Mouse (Mus musculus): ENCODE data around the gene Cdhr4. TPM values are rescaled to one million over a fixed set of nuclear protein-coding genes. Genes with fewer than 3 reads are reported as not detected.

The Cdhr4 gene
- polyA plus RNA-seq, 1 experiment from 2014 or later = 2.5 TPM

DNA sequence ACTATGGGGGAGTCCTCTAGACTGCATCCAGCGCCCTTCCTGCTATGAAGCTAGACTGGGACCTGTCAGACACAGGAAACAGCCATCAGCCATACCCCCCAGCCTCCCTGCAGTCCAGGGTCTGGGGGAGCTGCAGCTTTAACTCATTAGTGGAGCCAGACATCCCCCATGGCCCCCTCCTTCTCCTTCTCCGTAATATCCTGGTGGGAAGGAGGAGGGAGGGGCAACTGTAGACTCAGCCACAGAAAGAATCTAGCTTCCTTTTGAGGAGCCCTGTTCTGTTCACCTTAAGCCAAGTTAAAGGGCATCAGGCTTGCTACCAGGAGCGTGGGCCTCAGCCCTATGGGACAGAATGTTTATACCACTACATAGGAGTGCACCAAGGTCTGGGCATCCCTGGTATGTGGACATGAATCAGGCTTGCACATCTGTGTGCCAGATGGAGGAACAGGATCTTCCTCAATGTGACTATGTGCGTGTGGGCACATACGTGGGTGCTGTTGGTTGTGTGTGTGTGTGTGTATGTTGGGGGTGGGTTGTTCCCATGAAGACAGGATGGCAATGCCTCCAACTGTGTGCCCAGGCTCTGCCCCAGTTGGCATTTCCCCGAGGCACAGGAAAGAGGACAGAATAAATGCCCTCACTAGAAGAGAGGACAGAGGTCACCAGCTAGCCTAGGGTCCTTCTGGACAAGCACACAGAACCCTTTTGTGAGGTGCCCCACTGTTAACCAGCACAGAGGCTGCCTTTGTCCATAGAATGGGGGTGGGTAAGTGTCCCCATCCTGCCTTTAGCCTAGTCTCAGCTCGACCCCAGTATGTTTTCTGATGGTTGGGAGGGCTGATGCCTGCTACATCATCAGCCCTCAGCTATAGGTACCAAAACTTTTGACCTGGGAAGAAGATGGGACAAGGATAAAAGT lies 10.4 kb upstream of the Cdhr4 start:
- WGBS = 48% methylated on average over 7 of the region's 7 CpGs

DNA sequence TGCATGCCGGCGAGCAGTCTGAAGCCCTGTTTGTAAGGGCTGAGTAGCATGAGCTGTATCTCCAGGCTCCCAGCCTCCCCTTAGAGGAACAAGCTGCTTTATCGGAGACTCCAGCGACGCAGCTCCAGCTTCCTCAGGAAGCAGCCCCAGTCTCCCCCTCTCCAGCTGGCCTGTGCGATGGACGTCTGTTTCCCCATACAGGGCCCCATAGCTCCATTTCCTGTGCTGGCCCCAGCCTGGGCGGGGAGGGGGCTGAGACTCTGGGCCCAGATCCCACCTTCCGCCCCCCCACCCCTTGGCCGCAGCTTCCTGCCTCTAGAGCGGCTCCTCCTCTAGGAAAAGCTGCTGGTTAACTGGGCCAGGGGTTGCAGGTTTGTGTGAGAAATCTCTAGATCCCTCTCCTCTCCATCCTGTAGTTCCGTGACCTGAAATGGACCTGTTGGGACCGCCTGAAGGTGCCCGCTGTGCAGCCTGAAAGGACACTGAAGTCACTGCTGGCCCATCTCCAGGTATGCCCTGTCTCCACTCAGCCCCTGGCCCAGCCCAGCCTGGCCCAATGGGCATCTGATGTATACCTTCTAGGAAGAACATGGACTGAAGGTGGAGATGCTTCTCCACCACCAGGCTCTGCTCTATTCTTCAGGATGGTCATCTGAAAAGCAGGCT lies 9.5 kb upstream of the Cdhr4 start, which contains the start of gene Gm20661:
Gene Gm20661, plus strand, starts transcription at position 378 of the 666 bp plus-strand sequence.
- ATAC-seq (ENCODE audit: low FRiP score, low read depth) = 0 out of 2 replicates have a peak, but pooled peaks have one; percentile 23
- Histone ChIP-seq H3K9me3 (no peaks in the 10 kb centered on the region), H3K9ac (no peak within 1 kb of the TSS)

More for the DNA sequence above, 10.4 kb upstream of the Cdhr4 start:
- no peak overlapping the region for H3K4me3 ChIP-seq
- peaks cover 42% of the 10 kb centered on the region for H3K4me1 ChIP-seq (replicated peaks)
- no peaks in the 10 kb centered on the region for H3K36me3 ChIP-seq
- H3K27me3 ChIP-seq = peaks cover 8% of the 10 kb centered on the region
- H3K27ac ChIP-seq (replicated peaks) = peak overlapping the region; percentile 78
- H3K9me3 ChIP-seq = no peaks in the 10 kb centered on the region
- peak overlapping the region; percentile 37 for H3K4me2 ChIP-seq
- ATAC-seq (ENCODE audit: low FRiP score, low read depth) = no peak
- H3K9ac ChIP-seq = peak overlapping the region; percentile 5; the same call in 1 of the 2 replicates

DNA sequence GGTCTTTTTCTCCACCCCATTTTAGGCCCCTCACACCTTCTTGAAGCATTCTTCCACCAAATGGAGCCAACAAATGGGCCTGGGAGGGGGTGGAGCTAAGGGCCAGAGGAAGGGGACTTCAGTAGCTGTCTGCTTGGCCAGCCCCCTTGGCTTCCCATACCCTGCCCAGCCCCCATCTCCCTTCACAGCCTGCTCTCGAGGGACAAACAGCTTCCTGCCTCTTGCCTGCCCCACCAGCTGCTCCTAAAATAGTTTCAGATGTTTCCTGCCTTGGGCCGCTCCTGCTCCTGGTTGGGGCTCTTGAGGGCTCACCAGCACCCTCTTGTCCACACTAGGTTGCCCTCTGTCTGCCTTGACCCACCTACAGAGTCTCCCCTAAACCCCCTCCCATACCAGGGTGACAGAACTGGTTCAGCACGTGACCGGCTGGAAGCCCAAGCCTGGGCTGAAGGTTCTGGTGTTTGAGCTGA lies 8.8 kb upstream of the Cdhr4 start:
- peak overlapping the region; percentile 91 for H3K4me2 ChIP-seq
- no peak overlapping the region for H3K9ac ChIP-seq
- peaks cover 8% of the 10 kb centered on the region for H3K27me3 ChIP-seq
- no peak for ATAC-seq (ENCODE audit: low FRiP score, low read depth)
- peaks cover 42% of the 10 kb centered on the region for H3K4me1 ChIP-seq (replicated peaks)
- no peaks in the 10 kb centered on the region for H3K36me3 ChIP-seq
- 46% methylated on average over 4 of the region's 4 CpGs for WGBS
- no peaks in the 10 kb centered on the region for H3K9me3 ChIP-seq
- 0 out of 2 replicates have a peak overlapping the region, but pooled peaks have one; percentile 75 for H3K4me3 ChIP-seq
- peak overlapping the region; percentile 78 for H3K27ac ChIP-seq (replicated peaks)

More for the DNA sequence above, 9.5 kb upstream of the Cdhr4 start, which contains the start of gene Gm20661:
- peaks cover 42% of the 10 kb centered on the region for H3K4me1 ChIP-seq (replicated peaks)
- peaks cover 8% of the 10 kb centered on the region for H3K27me3 ChIP-seq
- peak within 1 kb of the TSS; percentile 78 for H3K27ac ChIP-seq (replicated peaks)
- H3K4me3 ChIP-seq = peak within 1 kb of the TSS; percentile 75; the same call in 1 of the 2 replicates
- peak within 1 kb of the TSS; percentile 91 for H3K4me2 ChIP-seq
- no peaks in the 10 kb centered on the region for H3K36me3 ChIP-seq
- 55% methylated on average over 14 of the region's 14 CpGs for WGBS

DNA sequence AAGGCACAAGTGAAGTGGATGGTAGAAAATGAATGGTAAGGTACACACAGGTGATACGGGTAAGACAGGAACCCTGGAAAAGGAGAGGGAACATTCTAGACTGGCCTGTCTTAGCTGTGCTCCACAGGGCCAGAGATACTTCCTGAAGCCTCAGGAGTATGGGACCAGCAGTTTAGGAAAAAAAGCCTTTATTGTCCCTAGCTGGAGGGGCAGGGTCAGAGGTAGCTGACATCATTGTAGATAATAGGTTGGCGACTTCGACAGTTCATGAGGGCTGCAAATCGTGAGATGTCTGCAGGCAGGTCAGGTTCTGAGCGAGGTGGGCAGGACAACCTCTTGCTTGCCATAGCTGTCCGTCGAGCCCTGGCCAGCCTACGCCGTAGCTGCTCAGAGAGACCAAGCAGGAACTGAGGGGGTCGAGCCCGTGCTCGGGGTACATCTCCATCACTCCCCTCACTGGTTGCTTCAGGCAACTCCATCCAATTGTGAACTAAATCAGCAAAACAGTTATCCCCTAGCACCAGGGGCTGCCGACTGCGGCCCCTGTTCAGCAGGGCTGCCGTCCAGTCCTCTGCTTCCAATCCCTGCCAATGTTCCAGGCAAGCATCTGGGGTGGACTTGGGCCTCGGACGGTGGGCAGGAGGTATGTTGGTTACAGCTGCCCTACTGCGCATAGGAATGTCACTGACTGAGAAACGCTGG lies 8.1 kb upstream of the Cdhr4 start:
- WGBS = 73% methylated on average over 19 of the region's 19 CpGs
- Histone ChIP-seq H3K4me2 (peak overlapping the region; percentile 91), H3K36me3 (no peaks in the 10 kb centered on the region), H3K9me3 (no peaks in the 10 kb centered on the region), H3K27ac (replicated peaks) (peak overlapping the region; percentile 67; the same call in 1 of the 2 replicates), H3K4me3 (peak overlapping the region; percentile 75), H3K9ac (peak overlapping the region; percentile 61; the same call in 1 of the 2 replicates), H3K27me3 (peaks cover 8% of the 10 kb centered on the region), H3K4me1 (replicated peaks) (peaks cover 42% of the 10 kb centered on the region)
- ATAC-seq (ENCODE audit: low FRiP score, low read depth) = no peak

DNA sequence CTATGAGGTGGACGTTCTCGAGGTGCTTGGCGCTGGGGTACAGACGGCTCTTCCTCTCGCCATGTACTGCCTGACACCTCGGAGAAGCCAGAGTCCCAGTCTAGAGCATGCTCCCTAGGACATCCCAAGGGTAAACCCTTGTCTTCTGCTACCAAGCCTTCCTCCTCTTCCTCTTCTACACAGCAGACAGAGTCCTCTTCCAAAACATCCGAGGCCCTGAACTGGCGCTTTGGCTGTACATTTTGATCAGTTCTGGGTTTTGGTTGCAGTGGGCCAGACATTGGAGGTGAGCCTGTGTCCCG lies 7.6 kb upstream of the Cdhr4 start:
- no peak for ATAC-seq (ENCODE audit: low FRiP score, low read depth)
- no peaks in the 10 kb centered on the region for H3K36me3 ChIP-seq
- peak overlapping the region; percentile 75 for H3K4me3 ChIP-seq
- peak overlapping the region; percentile 91 for H3K4me2 ChIP-seq
- WGBS = 67% methylated on average over 9 of the region's 9 CpGs
- H3K9ac ChIP-seq = peak overlapping the region; percentile 61
- H3K4me1 ChIP-seq (replicated peaks) = peaks cover 42% of the 10 kb centered on the region
- H3K9me3 ChIP-seq = no peaks in the 10 kb centered on the region
- H3K27ac ChIP-seq (replicated peaks) = peak overlapping the region; percentile 67
- peaks cover 8% of the 10 kb centered on the region for H3K27me3 ChIP-seq

DNA sequence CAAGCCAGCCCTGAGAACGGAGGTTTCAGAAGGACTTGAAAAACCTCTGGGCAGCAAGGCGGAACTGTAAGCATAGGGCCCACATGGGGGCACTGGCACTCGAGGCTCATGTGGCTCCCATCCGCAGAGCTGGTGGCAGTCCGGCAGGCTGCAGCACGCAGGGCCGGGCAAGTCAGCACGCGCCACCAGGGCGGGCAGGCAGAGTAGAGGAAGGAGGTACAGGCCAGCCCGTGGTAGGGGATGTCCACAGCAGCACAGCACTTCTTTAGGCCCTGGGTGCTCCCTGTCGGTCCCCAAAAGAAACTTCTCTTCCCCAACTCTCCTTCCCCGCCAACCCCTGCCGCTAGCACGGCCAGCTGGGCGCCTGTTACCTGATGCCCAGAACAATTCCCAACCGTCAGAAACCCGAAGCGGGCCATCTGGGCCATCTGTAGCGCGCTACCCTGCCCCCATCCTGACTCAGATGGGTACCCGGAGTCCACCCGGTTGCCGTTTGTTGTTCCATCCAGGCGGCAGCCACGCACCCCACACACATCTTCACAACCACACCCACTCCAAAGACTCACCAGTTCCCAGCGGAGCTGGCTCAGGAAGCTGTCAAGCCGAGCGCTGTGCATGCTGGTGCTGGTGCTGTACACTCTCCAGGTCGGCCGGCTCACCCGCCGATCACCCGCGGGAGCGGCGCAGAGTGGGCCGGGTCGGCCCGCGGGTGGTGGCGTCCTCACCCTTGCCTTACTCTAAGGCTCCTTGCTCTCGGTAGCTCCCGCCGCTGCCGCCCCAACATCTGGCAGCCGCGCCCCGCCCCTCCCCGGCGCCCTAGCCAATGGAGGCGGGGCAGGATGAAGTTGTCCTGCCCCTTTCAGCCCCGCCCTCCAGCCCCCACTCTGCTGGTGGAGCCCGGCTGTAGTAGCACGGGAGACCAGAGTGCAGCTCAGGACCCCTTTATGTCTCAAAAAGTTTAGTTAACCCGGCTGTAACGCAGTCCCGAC lies 6.9 kb upstream of the Cdhr4 start, which contains the start of gene Inka1:
Gene Inka1, minus strand, starts transcription at position 749 of the 989 bp plus-strand sequence.
- Histone ChIP-seq H3K4me2 (peak within 1 kb of the TSS; percentile 91), H3K36me3 (no peaks in the 10 kb centered on the region), H3K9me3 (no peaks in the 10 kb centered on the region), H3K9ac (peak within 1 kb of the TSS; percentile 61), H3K4me3 (peak within 1 kb of the TSS; percentile 75), H3K4me1 (replicated peaks) (peaks cover 42% of the 10 kb centered on the region), H3K27ac (replicated peaks) (peak within 1 kb of the TSS; percentile 67), H3K27me3 (peaks cover 8% of the 10 kb centered on the region)
- WGBS = 1% methylated on average over 58 of the region's 58 CpGs
- peak; percentile 68 for ATAC-seq (ENCODE audit: low FRiP score, low read depth)

DNA sequence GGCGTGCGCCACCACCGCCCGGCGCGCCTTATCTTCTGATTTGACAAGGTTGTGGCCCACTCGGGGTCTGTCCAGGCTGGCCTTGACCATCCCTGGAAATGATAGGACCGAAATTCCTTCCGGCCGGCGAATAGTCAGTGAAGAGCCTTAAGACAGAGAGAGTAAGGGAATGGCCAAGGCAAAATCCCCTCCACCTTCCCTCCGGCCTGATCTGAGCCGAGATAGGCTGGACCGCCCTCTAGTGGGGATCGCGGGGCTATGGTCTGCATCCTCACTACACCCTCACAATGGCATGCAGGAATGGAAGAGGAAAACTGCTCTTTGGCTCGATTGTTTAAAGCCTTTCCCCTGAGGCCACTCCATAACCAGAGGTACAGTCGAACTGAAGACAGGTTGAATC lies 5.9 kb upstream of the Cdhr4 start:
- Histone ChIP-seq H3K9ac (no peak overlapping the region), H3K4me2 (peak overlapping the region; percentile 91), H3K4me3 (peak overlapping the region; percentile 75), H3K4me1 (replicated peaks) (peaks cover 41% of the 10 kb centered on the region), H3K9me3 (no peaks in the 10 kb centered on the region), H3K36me3 (no peaks in the 10 kb centered on the region), H3K27ac (replicated peaks) (no peak overlapping the region), H3K27me3 (peaks cover 8% of the 10 kb centered on the region)
- 5% methylated on average over 18 of the region's 18 CpGs for WGBS
- ATAC-seq (ENCODE audit: low FRiP score, low read depth) = 0 out of 2 replicates have a peak, but pooled peaks have one; percentile 45

DNA sequence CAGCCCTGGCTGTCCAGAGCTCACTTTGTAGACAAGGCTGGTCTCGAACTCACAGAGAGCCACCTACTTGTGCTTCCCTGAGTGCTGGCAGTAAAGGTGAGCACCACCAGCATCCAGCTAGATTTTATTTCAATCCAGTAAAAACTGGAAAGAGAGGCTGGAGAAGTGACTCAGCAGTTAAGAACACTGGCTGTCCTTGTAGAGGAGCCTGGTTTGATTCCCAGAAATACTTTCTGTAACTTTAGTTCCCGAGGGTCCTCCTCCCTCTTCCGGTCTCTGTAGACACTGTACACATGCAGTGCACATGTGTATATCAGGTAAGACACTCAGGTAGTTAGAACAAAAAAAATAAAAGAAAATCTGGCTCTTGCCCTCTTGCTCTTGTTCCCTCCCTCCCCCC lies 4.3 kb upstream of the Cdhr4 start:
- ATAC-seq (ENCODE audit: low FRiP score, low read depth) = no peak
- Histone ChIP-seq H3K4me3 (no peak overlapping the region), H3K27me3 (peaks cover 8% of the 10 kb centered on the region), H3K4me1 (replicated peaks) (peaks cover 26% of the 10 kb centered on the region), H3K9ac (no peak overlapping the region), H3K27ac (replicated peaks) (no peak overlapping the region), H3K36me3 (no peaks in the 10 kb centered on the region), H3K4me2 (no peak overlapping the region), H3K9me3 (no peaks in the 10 kb centered on the region)
- WGBS = 79% methylated on average over 3 of the region's 3 CpGs

DNA sequence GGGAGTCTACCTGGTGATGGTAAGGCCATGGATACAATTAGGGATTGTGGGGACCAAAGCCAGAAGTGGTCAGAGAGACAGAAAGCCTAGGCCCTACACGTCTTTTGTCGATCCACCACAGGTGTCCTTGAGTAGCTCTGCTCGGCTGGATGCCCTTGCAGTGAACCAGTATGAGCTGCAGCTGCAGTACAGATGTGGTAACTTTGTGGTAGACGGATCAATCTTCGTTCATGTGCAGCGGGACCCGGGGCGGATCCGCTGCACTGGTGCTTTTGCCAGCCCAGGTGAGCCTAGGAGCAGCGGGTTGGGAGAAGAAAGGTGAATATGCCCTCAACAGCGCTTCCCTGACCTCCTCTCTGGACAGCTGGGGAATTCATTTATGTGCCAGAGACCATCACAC lies 716 bp downstream of the Cdhr4 start:
- ATAC-seq (ENCODE audit: low FRiP score, low read depth) = no peak
- no peak overlapping the region for H3K27ac ChIP-seq (replicated peaks)
- H3K4me2 ChIP-seq = no peak overlapping the region
- H3K36me3 ChIP-seq = no peaks in the 10 kb centered on the region
- H3K4me1 ChIP-seq (replicated peaks) = no peaks in the 10 kb centered on the region
- H3K9ac ChIP-seq = no peak overlapping the region
- H3K9me3 ChIP-seq = no peaks in the 10 kb centered on the region
- H3K27me3 ChIP-seq = no peaks in the 10 kb centered on the region
- H3K4me3 ChIP-seq = no peak overlapping the region
- 90% methylated on average over 11 of the region's 11 CpGs for WGBS

DNA sequence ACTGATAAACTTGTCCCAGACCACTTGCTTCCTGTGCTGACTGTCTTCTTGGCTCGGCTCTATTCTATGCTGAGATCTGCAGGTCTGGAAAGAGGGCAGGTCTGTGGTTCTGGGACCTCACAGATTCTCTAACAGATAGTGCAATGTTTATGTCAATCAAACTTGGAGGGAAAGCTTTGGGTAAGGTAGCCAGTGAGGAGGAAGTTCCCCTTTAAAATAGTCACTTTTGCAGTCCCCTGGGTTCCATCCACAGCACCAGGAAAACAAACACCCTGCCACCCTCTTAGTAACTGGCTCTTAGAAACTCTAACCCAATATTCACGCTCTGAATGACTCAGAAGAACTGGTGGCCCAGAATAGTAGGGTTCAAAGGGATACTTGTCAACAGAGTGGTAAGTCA lies 2.2 kb downstream of the Cdhr4 start:
- Histone ChIP-seq H3K4me3 (no peak overlapping the region), H3K36me3 (no peaks in the 10 kb centered on the region), H3K4me2 (no peak overlapping the region), H3K9me3 (no peaks in the 10 kb centered on the region), H3K4me1 (replicated peaks) (no peaks in the 10 kb centered on the region), H3K27me3 (no peaks in the 10 kb centered on the region), H3K9ac (no peak overlapping the region), H3K27ac (replicated peaks) (no peak overlapping the region)
- no peak for ATAC-seq (ENCODE audit: low FRiP score, low read depth)
- WGBS = 83% methylated on average over 2 of the region's 2 CpGs

DNA sequence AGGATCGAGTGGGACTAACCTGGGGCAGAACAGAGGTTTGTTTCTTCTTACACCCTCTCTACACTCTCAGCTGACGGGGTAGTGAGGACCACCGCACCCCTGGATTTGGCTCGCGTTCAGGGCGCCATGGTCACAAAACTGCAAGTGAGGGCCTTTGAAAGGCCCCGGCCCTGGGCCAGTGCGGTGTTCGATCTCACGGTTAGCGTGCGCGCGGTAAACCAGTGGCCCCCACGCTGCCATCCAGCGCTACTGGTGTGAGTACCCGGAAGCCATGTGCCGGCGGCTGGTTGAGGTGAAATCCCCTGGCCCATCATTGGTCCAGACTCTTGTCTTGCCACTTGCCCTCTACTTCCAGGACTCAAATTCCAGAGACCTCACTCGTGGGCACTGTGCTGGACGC lies 3.2 kb downstream of the Cdhr4 start:
- Histone ChIP-seq H3K4me2 (no peak overlapping the region), H3K4me1 (replicated peaks) (no peaks in the 10 kb centered on the region), H3K9ac (no peak overlapping the region), H3K27ac (replicated peaks) (no peak overlapping the region), H3K4me3 (no peak overlapping the region), H3K27me3 (no peaks in the 10 kb centered on the region), H3K9me3 (no peaks in the 10 kb centered on the region), H3K36me3 (no peaks in the 10 kb centered on the region)
- WGBS = 94% methylated on average over 21 of the region's 21 CpGs
- no peak for ATAC-seq (ENCODE audit: low FRiP score, low read depth)
